Mouse (Mus musculus): ENCODE data around the gene Ica1.

DNA sequence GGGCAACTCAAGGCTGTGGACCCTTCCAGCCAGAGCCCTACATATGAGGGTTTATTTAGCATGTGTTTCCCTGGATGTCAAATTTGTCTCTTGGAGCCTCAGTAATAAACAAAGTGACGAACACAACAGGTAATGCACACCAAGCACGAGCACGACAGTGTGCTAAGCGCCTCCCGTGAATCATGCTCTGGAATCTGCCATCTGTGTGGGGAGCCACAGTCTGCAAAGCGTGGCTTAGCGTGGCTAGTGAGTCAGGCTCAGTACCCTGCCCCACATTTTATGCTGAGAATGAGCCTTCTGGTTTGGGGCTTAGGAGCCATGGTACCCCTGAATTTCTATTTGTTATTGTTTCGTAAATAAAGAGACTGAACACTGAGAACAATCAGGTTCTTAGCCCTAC is 50.5 kb downstream of the Ica1 start:
- no peak for TF ChIP-seq CTCF (IDR thresholded peaks at IDR 0.05; ENCODE audit: borderline replicate concordance, insufficient read depth, low read depth, low read length)
- TF ChIP-seq POLR2A (IDR thresholded peaks at IDR 0.05; ENCODE audit: borderline replicate concordance, insufficient read depth, low read length), result no peak

Data from cerebellum, adult 2 months (tissue).